Mouse (Mus musculus) gastrocnemius, postnatal 4 days (tissue): ENCODE data around the gene Arfip2. TPM values are rescaled to one million over a fixed set of nuclear protein-coding genes. Genes with fewer than 3 reads are reported as not detected.

ENCODE experiments used
- DNase-seq, 2 experiments: peaks; one replicate each; pipeline ENCODE4 v3.0.0; 2021 to 2022; ENCODE audit warnings: low spot score in 2 of 2, mixed read lengths in 2 of 2
- long read RNA-seq, 2 experiments: library from polyadenylated mRNA; stranded (forward); transcript quantifications; one replicate each; pipeline ENCODE4 v2.0.0; 2021
- total RNA-seq, 2 experiments: library from RNA; stranded (reverse); gene quantifications; 2 replicates each; pipeline ENCODE4 v1.2.3; 2021

Gene Arfip2
- 10 to 100 TPM; 39.9 to 41.7 TPM for total RNA-seq
- long read RNA-seq, experiment 1, transcript Arfip2-206 (8 exons, 3,275 nt), result major isoform, 20 of 36 reads
- long read RNA-seq, experiment 1, partial matches to known transcripts, result 6 of 36 reads
- long read RNA-seq, experiment 1, other reads (novel, unspliced or antisense), result 10 of 36 reads
- long read RNA-seq, experiment 2, transcript Arfip2-206 (8 exons, 3,275 nt), result major isoform, 15 of 45 reads
- long read RNA-seq, experiment 2, partial matches to known transcripts, result 4 of 45 reads
- long read RNA-seq, experiment 2, other reads (novel, unspliced or antisense), result 25 of 45 reads

DNA sequence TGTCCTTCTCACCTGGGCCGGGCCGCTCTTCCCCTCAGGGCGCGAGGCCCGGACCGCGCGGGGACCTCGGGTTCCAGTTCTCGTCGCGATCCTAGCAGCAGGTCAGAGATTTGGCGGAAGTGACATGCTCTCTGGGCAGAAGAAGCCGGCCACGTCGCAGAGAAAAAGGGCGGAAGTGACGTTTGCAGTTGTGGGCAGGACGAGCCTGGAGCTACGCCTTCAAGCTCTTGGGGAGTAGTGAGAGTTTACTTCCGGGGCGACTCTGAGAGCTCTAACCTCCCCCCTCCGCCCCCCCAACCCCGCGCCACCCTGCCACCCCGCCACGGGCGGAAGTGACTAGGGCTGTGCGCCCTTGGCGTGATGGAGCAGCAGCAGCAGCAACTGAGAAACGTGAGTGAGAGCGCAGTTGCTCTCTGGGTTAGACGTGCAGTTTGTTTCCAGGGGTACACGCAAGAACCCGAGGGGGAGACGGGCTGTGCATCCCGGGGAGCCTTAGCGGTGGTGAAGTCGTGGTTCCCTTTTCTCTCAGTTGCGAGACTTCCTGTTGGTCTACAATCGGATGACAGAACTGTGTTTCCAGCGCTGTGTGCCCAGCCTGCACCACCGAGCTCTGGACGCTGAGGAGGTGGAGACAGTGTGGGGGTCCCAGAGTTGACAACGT, at the start of gene Arfip2, which contains the start of gene Gm45799:
Arfip2 (minus strand) TSS at position 184 of the 661 bp plus-strand sequence.
Gm45799 (plus strand) TSS at position 320 of the 661 bp plus-strand sequence.
- peak; percentile 89 to 95 for DNase-seq

DNA sequence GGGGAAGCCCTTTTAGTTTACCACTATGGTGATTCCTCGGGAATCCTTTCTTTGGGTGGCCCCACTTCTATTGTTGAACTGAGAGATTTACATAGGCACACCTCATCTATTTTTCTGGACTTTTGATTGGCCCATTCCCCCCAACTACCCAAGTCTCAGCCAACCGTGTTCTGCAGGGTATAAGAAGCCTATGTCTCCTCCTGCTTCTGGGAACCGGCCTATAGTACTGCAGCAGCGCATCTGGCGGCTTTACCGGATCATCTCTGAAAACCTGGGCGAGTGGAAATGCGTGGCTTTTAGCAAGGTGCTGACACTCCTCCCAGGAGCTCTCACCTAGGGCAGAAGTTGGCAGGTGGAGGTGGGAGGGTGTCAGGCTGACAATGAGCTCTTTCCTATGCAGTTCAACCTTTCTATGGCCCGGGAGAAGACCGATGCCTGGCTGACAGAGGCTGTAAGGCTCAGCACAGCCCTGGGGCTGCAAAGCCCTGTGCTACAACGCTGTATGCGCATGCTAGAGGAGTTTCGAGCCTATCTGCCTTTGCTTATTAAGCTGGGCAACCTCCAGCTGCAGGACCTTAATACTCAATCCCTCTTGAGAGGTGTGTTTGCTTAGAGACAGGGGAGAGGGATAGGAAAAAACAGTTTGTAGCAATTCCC, 45.5 kb upstream of the Arfip2 start:
- no peak for DNase-seq

- peak; percentile 42 to 72 for DNase-seq
Observed at GRCm38 (mm10) chr7:105650639-105651435, 10.6 kb upstream of the Arfip2 start, which contains the start of gene Dnhd1. Gene Dnhd1, plus strand, starts transcription at chr7:105650827.

DNA sequence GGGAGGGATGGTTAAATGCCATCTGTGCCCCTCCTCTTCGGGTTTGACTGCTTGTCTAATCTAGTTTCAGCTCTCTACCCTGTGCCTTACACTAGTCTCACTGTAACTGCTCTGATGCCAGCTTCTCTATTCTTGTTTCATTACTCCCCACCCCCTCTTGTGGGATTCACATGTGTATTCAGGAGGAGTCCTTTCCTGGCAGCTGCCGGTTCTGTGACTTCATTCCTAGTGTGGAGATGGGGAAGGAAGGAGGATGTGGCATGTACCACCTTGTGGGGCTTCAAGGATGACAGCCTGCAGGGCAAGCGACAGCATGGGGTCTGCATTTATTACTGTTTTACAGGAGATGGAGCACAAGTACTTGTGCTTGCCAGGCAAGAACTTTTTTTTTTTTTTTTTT, 1.7 kb upstream of the Arfip2 start:
- DNase-seq, result peak in 1 of 2 experiments; percentile 5

GRCm38 (mm10) chr7:105640894-105641255, 659 bp upstream of the Arfip2 start:
- peak in 1 of 2 experiments; percentile 27 for DNase-seq

DNA sequence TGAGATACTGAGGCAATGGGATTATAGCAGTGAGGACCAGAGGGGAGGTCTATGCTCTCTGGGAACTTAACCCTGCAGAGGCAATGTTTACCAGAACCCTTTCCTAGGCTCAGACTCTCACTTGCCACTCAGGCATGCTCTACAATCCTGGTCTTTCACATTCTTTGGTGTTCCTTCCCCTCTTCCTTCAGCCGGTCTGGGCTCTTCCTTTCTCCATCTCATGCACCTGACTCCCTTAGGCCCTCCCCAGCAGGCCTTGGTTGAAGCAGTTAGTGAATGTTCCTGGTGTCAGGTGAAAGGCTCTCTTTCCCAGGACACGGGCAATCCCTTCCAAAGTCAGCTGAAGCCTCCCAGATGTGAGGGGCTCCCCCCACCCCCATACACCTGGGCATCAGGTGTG, 460 bp downstream of the Arfip2 start, which contains the start of gene Timm10b:
Timm10b (plus strand) TSS at position 301 of the 400 bp plus-strand sequence.
- DNase-seq, result no peak

DNA sequence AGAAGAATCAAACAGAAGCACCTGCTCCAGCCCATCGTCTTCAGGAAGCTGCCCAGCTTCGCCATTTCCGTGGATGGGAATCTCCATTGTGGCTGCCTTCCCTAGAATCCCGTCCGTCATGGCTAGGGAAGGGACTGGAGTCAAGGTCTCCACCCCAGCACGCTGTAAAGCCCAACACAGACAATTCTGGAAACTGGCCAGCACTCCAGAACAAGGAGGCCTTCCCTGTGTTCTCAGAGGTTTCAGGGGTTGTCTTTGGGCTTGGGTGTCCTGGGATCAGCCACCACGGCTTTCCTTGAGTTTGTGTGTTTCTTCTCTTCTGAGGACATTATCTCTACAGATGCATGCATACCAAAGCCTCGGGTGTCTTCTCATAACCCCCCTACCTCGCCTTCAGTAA, 912 bp downstream of the Arfip2 start:
- peak in 1 of 2 experiments; percentile 56 for DNase-seq

- DNase-seq, result no peak
Observed at GRCm38 (mm10) chr7:105638776-105639175, 1.4 kb downstream of the Arfip2 start.

- DNase-seq, result no peak
Observed at GRCm38 (mm10) chr7:105635726-105636125, 4.5 kb downstream of the Arfip2 start.

DNA sequence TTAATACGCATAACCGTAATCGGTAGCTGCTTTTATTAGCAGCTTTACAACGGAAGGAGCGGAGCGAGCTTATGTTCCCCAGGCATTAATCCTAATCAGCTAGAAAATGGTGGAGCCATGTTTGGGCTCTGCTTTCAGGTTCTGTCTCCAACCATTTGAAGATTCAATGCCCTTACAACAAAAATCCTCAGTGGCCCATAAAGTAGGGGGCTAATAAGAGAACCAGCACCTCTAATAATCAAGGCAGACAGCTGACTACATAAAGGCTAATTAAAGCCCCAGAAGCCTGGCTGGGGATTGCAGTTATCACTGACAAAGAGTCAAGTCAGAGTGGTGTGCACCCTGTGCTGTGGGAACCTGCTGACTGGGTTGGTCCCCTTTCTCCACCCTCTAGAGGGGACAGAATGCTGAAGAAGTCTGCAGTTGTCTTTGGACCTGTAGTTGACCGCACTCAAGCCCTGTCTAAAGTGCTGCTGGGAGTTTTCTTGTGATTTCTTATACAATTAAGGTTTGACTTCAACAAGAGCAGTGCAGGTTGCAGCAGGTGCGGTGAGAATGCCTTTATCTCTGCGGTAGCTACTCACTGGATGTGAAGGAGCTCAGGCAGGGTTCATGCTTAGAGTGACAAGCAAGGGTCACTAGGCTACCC, 5.8 kb downstream of the Arfip2 start:
- DNase-seq, result no peak

DNA sequence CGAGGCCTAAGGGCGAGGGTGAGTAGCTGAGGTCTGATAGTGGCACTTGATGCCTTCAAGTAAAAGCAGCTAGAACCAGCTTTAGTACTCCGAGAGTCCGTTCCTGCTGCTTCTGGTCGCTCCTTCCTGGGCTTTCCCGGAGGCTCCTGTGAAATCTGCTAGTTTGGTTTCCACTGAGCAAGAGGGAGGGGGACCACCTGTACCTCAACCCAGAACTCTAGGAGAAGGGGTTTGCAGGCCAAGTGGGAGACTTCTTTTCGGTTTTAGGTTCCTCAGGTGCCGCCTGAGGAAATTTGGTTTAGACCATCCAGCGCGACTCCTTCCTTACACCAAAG, 6.4 kb downstream of the Arfip2 start:
- no peak for DNase-seq

GRCm38 (mm10) chr7:105633127-105633800, 7.0 kb downstream of the Arfip2 start, which contains the start of gene Trim3:
Gene Trim3, minus strand, starts transcription at chr7:105633571.
- peak; percentile 90 to 92 for DNase-seq

- no peak for DNase-seq
Observed at GRCm38 (mm10) chr7:105632551-105632972, 7.7 kb downstream of the Arfip2 start.

GRCm38 (mm10) chr7:105628633-105629032, 11.6 kb downstream of the Arfip2 start:
- DNase-seq, result peak in 1 of 2 experiments; percentile 64

GRCm38 (mm10) chr7:105625397-105625796, 14.8 kb downstream of the Arfip2 start:
- DNase-seq, result no peak

- DNase-seq, result no peak
Observed at GRCm38 (mm10) chr7:105621646-105622292, 18.4 kb downstream of the Arfip2 start.

GRCm38 (mm10) chr7:105621053-105621452, 19.2 kb downstream of the Arfip2 start:
- DNase-seq, result no peak

GRCm38 (mm10) chr7:105619701-105620100, 20.5 kb downstream of the Arfip2 start:
- no peak for DNase-seq

GRCm38 (mm10) chr7:105617810-105618209, 22.4 kb downstream of the Arfip2 start:
- DNase-seq, result no peak
